Mouse (Mus musculus): ENCODE data around the gene Hand1. TPM values are rescaled to one million over a fixed set of nuclear protein-coding genes. Genes with fewer than 3 reads are reported as not detected.

Gene Hand1
- polyA plus RNA-seq, 1 experiment, result not detected

DNA sequence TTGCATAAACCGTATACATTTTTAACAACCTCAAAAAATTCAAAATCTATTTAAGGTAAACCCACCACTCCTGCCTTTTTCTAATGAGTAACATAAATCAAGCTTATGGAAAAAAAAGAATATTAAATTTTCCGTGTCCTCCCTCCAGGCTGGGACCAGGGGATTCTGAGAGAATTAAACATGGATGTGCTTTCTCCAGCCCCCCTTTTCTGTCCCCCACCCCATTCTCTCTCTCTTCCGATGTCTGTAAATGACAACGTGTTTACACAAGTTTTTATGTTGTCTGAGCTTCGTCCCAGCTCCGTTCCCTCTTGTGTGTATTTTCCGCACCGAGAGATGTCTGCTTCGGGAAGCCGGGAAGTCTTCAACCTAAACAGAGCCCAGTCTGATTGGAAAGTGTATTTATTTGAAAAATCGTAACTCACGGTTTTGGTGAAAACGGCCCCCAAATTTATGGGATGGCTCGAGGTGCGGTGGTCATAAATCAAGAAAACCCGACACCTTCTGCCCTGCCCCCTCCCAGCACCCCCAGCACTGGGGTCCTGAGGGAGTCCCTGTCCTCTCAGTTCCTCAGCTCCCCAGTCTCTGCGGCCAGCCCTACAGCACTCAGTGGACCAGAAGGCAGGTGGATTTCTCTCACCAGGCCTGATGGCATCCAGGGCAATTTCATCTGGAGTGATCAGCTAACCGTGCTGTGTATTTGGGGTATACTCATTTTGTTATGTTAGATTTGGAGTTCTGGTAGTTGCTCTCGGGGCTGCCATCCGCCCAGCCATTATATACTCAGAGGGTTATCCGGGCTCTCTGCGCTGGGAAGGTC, 5.5 kb upstream of the Hand1 start:
- Histone ChIP-seq H3K4me3 (no peak overlapping the region), H3ac (ENCODE audit: control insufficient read depth, insufficient read length) (no peak overlapping the region), H3K4me2 (ENCODE audit: low read depth) (no peak overlapping the region), H3K79me2 (ENCODE audit: control insufficient read depth, insufficient read depth) (no peaks in the 10 kb centered on the region), H3K27me3 (ENCODE audit: control insufficient read depth, insufficient read depth, insufficient read length) (peaks cover 45% of the 10 kb centered on the region), H3K36me3 (ENCODE audit: control insufficient read depth, insufficient read depth) (no peaks in the 10 kb centered on the region)
- TF ChIP-seq MYOD1 (IDR thresholded peaks at IDR 0.05; ENCODE audit: control insufficient read depth in 1 of 3, insufficient read length in 2 of 3, low read depth in 2 of 3) (no peak), MYOG (IDR thresholded peaks at IDR 0.05; ENCODE audit: control insufficient read depth in 1 of 3, insufficient read depth in 1 of 3, insufficient read length in 2 of 3, low read depth in 2 of 3) (no peak), POLR2AphosphoS2 (IDR thresholded peaks at IDR 0.05; ENCODE audit: insufficient read length, low read depth) (no peak), TCF3 (IDR thresholded peaks at IDR 0.05; ENCODE audit: insufficient read length, low read depth) (no peak), SRF (IDR thresholded peaks at IDR 0.05; ENCODE audit: control insufficient read depth, insufficient read length, low read depth) (no peak), USF1 (IDR thresholded peaks at IDR 0.05; ENCODE audit: low read depth) (no peak), CEBPB (IDR thresholded peaks at IDR 0.05; ENCODE audit: insufficient read depth, poor library complexity, severe bottlenecking) (no peak), MAX (IDR thresholded peaks at IDR 0.05; ENCODE audit: low read depth) (no peak), E2F4 (IDR thresholded peaks at IDR 0.05; ENCODE audit: insufficient read depth) (no peak), REST (IDR thresholded peaks at IDR 0.05; ENCODE audit: insufficient read depth, insufficient read length) (no peak), POLR2A (IDR thresholded peaks at IDR 0.05; ENCODE audit: insufficient read length, low read depth) (no peak), TCF12 (IDR thresholded peaks at IDR 0.05; ENCODE audit: insufficient read depth, poor library complexity, severe bottlenecking) (no peak)

DNA sequence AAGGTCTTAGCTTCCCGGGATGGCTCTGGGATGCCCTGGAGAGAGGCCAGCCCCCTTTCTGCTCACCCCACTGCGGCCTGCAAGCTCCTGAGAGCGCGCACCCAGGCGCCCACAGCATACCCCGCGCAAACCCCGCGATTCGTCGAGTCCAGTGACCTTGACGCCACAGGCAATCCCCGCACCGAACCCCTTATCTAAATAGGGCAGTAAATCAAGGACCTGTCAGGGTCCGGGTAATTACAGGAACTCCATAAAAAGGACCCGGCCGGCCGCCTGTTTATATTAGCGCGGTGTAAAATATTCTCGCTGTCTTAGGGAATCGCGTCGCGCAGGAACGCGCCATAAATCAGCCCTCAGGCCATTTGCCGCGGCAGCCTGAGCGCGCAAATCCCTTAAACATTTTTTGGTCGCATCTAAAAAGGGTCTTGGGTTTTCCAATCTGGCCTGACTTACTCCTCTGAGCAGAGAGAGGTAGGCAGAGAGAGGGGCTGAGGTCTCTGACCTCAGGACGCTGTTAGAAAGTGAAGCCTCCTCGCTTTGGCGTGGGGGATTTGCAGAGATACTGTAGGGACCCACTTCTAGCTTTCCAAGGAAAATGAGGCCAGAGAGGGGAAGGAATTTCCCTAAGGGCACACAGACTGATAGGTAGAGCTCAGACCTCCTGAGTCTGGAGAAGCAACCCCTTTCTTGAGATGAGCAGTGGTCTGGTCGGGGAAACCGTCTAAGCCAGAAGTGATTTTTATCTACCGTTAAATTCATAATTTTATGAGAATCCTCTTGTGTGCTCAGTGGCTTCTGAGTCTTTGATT, 4.5 kb upstream of the Hand1 start:
- peaks cover 46% of the 10 kb centered on the region for H3K27me3 ChIP-seq (ENCODE audit: control insufficient read depth, insufficient read depth, insufficient read length)
- H3K4me3 ChIP-seq, result no peak overlapping the region
- H3K79me2 ChIP-seq (ENCODE audit: control insufficient read depth, insufficient read depth), result no peaks in the 10 kb centered on the region
- no peaks in the 10 kb centered on the region for H3K36me3 ChIP-seq (ENCODE audit: control insufficient read depth, insufficient read depth)
- TF ChIP-seq POLR2AphosphoS2 (IDR thresholded peaks at IDR 0.05; ENCODE audit: insufficient read length, low read depth), result no peak
- no peak for TF ChIP-seq MAX (IDR thresholded peaks at IDR 0.05; ENCODE audit: low read depth)
- TF ChIP-seq REST (IDR thresholded peaks at IDR 0.05; ENCODE audit: insufficient read depth, insufficient read length), result no peak
- no peak for TF ChIP-seq TCF12 (IDR thresholded peaks at IDR 0.05; ENCODE audit: insufficient read depth, poor library complexity, severe bottlenecking)
- no peak for TF ChIP-seq CEBPB (IDR thresholded peaks at IDR 0.05; ENCODE audit: insufficient read depth, poor library complexity, severe bottlenecking)
- no peak for TF ChIP-seq USF1 (IDR thresholded peaks at IDR 0.05; ENCODE audit: low read depth)
- H3ac ChIP-seq (ENCODE audit: control insufficient read depth, insufficient read length), result no peak overlapping the region
- H3K4me2 ChIP-seq (ENCODE audit: low read depth), result no peak overlapping the region

DNA sequence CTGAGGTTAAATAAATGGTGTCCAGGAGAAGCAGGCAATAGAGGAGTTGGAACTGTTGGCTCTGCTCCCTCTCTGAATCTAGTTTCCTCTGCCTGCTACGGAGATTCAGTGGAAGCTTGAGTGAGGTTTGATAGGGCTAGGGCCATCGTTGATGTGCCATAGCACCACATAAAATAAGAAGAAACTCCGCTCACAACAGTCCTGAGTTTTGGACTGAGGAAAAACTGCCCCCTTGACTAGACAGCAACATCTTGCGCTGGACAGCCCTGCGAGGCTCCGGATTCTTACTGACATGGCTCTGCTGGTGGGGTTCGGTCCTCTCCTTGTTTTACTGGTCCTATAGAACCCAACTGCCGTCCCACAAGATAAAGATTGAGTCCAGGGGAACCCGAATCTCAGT, 3.8 kb upstream of the Hand1 start:
- no peak overlapping the region for H3K4me3 ChIP-seq
- peaks cover 49% of the 10 kb centered on the region for H3K27me3 ChIP-seq (ENCODE audit: control insufficient read depth, insufficient read depth, insufficient read length)

DNA sequence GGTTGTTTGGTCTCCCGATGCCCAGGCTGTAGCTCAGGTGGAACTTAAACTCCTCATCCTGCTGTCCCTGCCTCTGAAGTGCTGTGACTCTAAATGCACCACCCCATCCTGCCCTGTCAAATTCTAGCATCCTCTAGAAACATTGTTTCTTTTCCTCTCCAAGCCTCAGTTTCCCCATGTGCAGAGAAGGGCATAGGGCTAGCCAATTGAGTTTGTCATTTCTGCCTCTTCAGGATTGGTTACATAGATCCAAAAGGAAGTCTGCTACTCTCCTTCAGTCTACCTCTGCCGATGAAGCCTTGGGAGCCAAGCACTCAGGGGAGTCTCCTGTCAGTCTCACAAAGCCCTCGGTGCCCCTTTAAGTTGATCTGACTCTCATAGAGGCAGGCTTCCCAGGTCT, 3.3 kb upstream of the Hand1 start:
- TF ChIP-seq USF1 (IDR thresholded peaks at IDR 0.05; ENCODE audit: low read depth) (no peak), TCF3 (IDR thresholded peaks at IDR 0.05; ENCODE audit: insufficient read length, low read depth) (no peak), POLR2A (IDR thresholded peaks at IDR 0.05; ENCODE audit: insufficient read length, low read depth) (no peak), E2F4 (IDR thresholded peaks at IDR 0.05; ENCODE audit: insufficient read depth) (no peak), MYOG (IDR thresholded peaks at IDR 0.05; ENCODE audit: control insufficient read depth in 1 of 3, insufficient read depth in 1 of 3, insufficient read length in 2 of 3, low read depth in 2 of 3) (no peak)
- Histone ChIP-seq H3K4me2 (ENCODE audit: low read depth) (no peak overlapping the region), H3ac (ENCODE audit: control insufficient read depth, insufficient read length) (no peak overlapping the region), H3K79me2 (ENCODE audit: control insufficient read depth, insufficient read depth) (no peaks in the 10 kb centered on the region), H3K27me3 (ENCODE audit: control insufficient read depth, insufficient read depth, insufficient read length) (peaks cover 49% of the 10 kb centered on the region), H3K36me3 (ENCODE audit: control insufficient read depth, insufficient read depth) (no peaks in the 10 kb centered on the region), H3K4me3 (no peak overlapping the region)

More for the DNA sequence above, 3.8 kb upstream of the Hand1 start:
- H3K79me2 ChIP-seq (ENCODE audit: control insufficient read depth, insufficient read depth), result no peaks in the 10 kb centered on the region
- H3ac ChIP-seq (ENCODE audit: control insufficient read depth, insufficient read length), result no peak overlapping the region
- H3K4me2 ChIP-seq (ENCODE audit: low read depth), result no peak overlapping the region
- no peaks in the 10 kb centered on the region for H3K36me3 ChIP-seq (ENCODE audit: control insufficient read depth, insufficient read depth)
- TF ChIP-seq SRF (IDR thresholded peaks at IDR 0.05; ENCODE audit: control insufficient read depth, insufficient read length, low read depth) (no peak), POLR2AphosphoS2 (IDR thresholded peaks at IDR 0.05; ENCODE audit: insufficient read length, low read depth) (no peak), E2F4 (IDR thresholded peaks at IDR 0.05; ENCODE audit: insufficient read depth) (no peak), MYOD1 (IDR thresholded peaks at IDR 0.05; ENCODE audit: control insufficient read depth in 1 of 3, insufficient read length in 2 of 3, low read depth in 2 of 3) (no peak), MAX (IDR thresholded peaks at IDR 0.05; ENCODE audit: low read depth) (no peak)

DNA sequence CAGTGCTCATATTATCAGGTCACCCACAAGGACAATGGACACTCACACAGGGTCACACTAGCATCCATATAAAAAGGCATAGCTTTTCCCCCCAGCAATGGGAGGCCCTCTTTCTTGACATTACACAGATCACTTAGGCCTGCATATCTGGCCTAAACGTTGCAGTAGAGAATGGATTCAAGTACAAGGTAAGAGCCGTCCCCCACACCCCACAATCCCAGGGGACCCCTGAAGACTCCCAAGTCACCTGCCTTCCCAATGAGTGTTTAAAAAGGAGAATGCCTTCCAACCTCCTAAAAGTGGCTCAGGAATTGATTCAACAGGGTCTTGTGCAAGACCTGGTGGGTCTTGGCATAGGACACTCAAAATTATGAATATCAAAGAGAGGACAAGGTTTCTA, 2.7 kb upstream of the Hand1 start:
- Histone ChIP-seq H3K27me3 (ENCODE audit: control insufficient read depth, insufficient read depth, insufficient read length) (peaks cover 48% of the 10 kb centered on the region), H3K79me2 (ENCODE audit: control insufficient read depth, insufficient read depth) (no peaks in the 10 kb centered on the region), H3ac (ENCODE audit: control insufficient read depth, insufficient read length) (no peak overlapping the region), H3K36me3 (ENCODE audit: control insufficient read depth, insufficient read depth) (no peaks in the 10 kb centered on the region), H3K4me3 (no peak overlapping the region), H3K4me2 (ENCODE audit: low read depth) (no peak overlapping the region)
- TF ChIP-seq E2F4 (IDR thresholded peaks at IDR 0.05; ENCODE audit: insufficient read depth), result no peak
- TF ChIP-seq MYOG (IDR thresholded peaks at IDR 0.05; ENCODE audit: control insufficient read depth in 1 of 3, insufficient read depth in 1 of 3, insufficient read length in 2 of 3, low read depth in 2 of 3), result no peak
- TF ChIP-seq SRF (IDR thresholded peaks at IDR 0.05; ENCODE audit: control insufficient read depth, insufficient read length, low read depth), result no peak
- no peak for TF ChIP-seq POLR2AphosphoS2 (IDR thresholded peaks at IDR 0.05; ENCODE audit: insufficient read length, low read depth)
- no peak for TF ChIP-seq CEBPB (IDR thresholded peaks at IDR 0.05; ENCODE audit: insufficient read depth, poor library complexity, severe bottlenecking)
- no peak for TF ChIP-seq REST (IDR thresholded peaks at IDR 0.05; ENCODE audit: insufficient read depth, insufficient read length)
- TF ChIP-seq MAX (IDR thresholded peaks at IDR 0.05; ENCODE audit: low read depth), result no peak
